Mouse (Mus musculus) embryonic fibroblast, embryonic 13.5 days (primary cell): ENCODE measurements around the gene Ccnyl1.

Experiments used
- CTCF ChIP-seq: IDR thresholded peaks from 2 replicates; pipeline ENCODE4 v1.5.1; 2011; ENCODE audit warnings: mild to moderate bottlenecking, control low read depth, low read length, moderate library complexity, borderline replicate concordance; ENCODE audit not compliant: insufficient read depth
- POLR2A ChIP-seq: IDR thresholded peaks from 2 replicates; pipeline ENCODE4 v1.6.1; 2011; ENCODE audit warnings: low read depth, mild to moderate bottlenecking, control low read depth, low read length, moderate library complexity

DNA sequence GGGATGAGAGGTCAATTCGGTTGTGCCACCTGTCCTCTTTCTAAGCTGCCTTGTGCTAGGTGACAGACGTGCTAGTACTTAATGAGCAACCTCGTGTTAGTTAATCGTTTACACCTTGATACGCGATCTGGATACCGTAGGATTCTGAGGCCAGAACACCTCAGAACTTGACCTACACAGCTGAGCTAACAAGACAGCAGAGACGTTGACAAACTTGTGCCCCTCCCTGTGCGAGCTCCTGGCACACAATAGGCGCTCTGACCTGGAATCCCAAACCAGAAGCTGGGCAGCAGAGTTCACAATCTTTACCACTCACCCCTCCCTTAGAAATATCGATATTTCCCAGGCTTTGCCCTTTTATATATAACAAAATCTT is 47.9 kb downstream of the Ccnyl1 start:
- TF ChIP-seq CTCF (no peak), POLR2A (no peak)
